Mouse (Mus musculus) stomach, embryonic 16.5 days (tissue): ENCODE measurements around the gene Gm32742. TPM values are rescaled to one million over a fixed set of nuclear protein-coding genes. Genes with fewer than 3 reads are reported as not detected.

Experiments used
- ATAC-seq: fragments of 200-750 bp; cut with Nextera tagmentation; 2 replicates; pipeline ENCODE4 v1.8.0; 2017; ENCODE audit warnings: moderate number of reproducible peaks, moderate TSS enrichment; ENCODE audit not compliant: insufficient read depth, low FRiP score
- H3K27ac ChIP-seq: fragments of 300-500 bp; sonication (generic); 2 replicates; pipeline ENCODE4 v1.5.1; 2014; ENCODE audit warnings: low read length
- H3K27me3 ChIP-seq: fragments of 300-500 bp; sonication (generic); 2 replicates; pipeline ENCODE4 v1.6.1; 2014; ENCODE audit warnings: low read length, control low read depth, mixed read lengths; ENCODE audit not compliant: control insufficient read depth, insufficient read depth
- H3K36me3 ChIP-seq: fragments of 300-500 bp; sonication (generic); 2 replicates; pipeline ENCODE4 v1.6.1; 2014; ENCODE audit warnings: low read length; ENCODE audit not compliant: control insufficient read depth, insufficient read depth
- H3K4me1 ChIP-seq: fragments of 300-500 bp; sonication (generic); 2 replicates; pipeline ENCODE4 v1.6.1; 2014; ENCODE audit warnings: low read length, control low read depth, mixed read lengths; ENCODE audit not compliant: control insufficient read depth, insufficient read depth
- H3K4me2 ChIP-seq: fragments of 300-500 bp; sonication (generic); 2 replicates; pipeline ENCODE4 v1.6.1; 2014; ENCODE audit warnings: low read depth, low read length, mixed read lengths
- H3K4me3 ChIP-seq: fragments of 300-500 bp; sonication (generic); replicated peaks from 2 replicates; pipeline ENCODE4 v1.5.1; 2014; ENCODE audit warnings: mild to moderate bottlenecking, low read length
- H3K9ac ChIP-seq: fragments of 300-500 bp; sonication (generic); 2 replicates; pipeline ENCODE4 v1.6.1; 2014; ENCODE audit warnings: low read length
- H3K9me3 ChIP-seq: fragments of 300-500 bp; sonication (generic); replicated peaks from 2 replicates; pipeline ENCODE4 v1.6.1; 2016; ENCODE audit warnings: low read length, control low read depth; ENCODE audit not compliant: control insufficient read depth
- WGBS: fragments of 180-500 bp; shearing (Covaris S2); extraction: QIAGEN DNeasy Blood & Tissue Kit; methylation state at CpG from one replicate; pipeline ENCODE4 v1.1.7; 2014; 5-methylcytosine and 5-hydroxymethylcytosine counted together
- polyA plus RNA-seq: library from polyadenylated mRNA; unstranded; fragments of >200 nt; fragmentation: Nextera tagmentation; extraction: Ambion mirVana; gene quantifications from 2 replicates; pipeline ENCODE4 v1.2.1, GENCODE M21; 2015

The Gm32742 gene
- polyA plus RNA-seq, 1 experiment from 2014 or later = 0.06 TPM

- Histone ChIP-seq H3K36me3 (no peaks in the 10 kb centered on the region), H3K4me2 (no peak overlapping the region), H3K4me3 (no peak overlapping the region), H3K9ac (no peak overlapping the region), H3K27me3 (no peaks in the 10 kb centered on the region), H3K27ac (no peak overlapping the region), H3K4me1 (no peaks in the 10 kb centered on the region), H3K9me3 (no peaks in the 10 kb centered on the region)
- 66% methylated on average over 15 of the region's 15 CpGs for WGBS
- no peak for ATAC-seq
These were observed 17.7 kb upstream of the Gm32742 start for GRCm38 (mm10) chr9:51182716-51183710.

GRCm38 (mm10) chr9:51180621-51181020 is 15.3 kb upstream of the Gm32742 start:
- no peak overlapping the region for H3K27ac ChIP-seq
- H3K36me3 ChIP-seq = no peaks in the 10 kb centered on the region
- no peaks in the 10 kb centered on the region for H3K9me3 ChIP-seq
- 77% methylated on average over 5 of the region's 5 CpGs for WGBS
- no peak overlapping the region for H3K9ac ChIP-seq
- H3K4me2 ChIP-seq = no peak overlapping the region
- H3K4me3 ChIP-seq = no peak overlapping the region
- ATAC-seq = no peak
- H3K4me1 ChIP-seq = no peaks in the 10 kb centered on the region
- H3K27me3 ChIP-seq = no peaks in the 10 kb centered on the region

- H3K4me1 ChIP-seq = no peaks in the 10 kb centered on the region; the same call in 1 of the 2 replicates
These were observed 13.0 kb upstream of the Gm32742 start for GRCm38 (mm10) chr9:51178297-51178696.

GRCm38 (mm10) chr9:51175722-51176121 is 10.4 kb upstream of the Gm32742 start:
- H3K36me3 ChIP-seq = no peaks in the 10 kb centered on the region
- peak; percentile 53; the same call in 1 of the 2 replicates for ATAC-seq
- H3K9ac ChIP-seq = no peak overlapping the region

More at GRCm38 (mm10) chr9:51178297-51178696, 13.0 kb upstream of the Gm32742 start:
- WGBS = 89% methylated on average over 1 of the region's 1 CpGs
- ATAC-seq = no peak
- H3K4me3 ChIP-seq = no peak overlapping the region
- H3K27ac ChIP-seq = no peak overlapping the region
- H3K27me3 ChIP-seq = no peaks in the 10 kb centered on the region
- no peak overlapping the region for H3K9ac ChIP-seq
- H3K36me3 ChIP-seq = no peaks in the 10 kb centered on the region
- H3K4me2 ChIP-seq = no peak overlapping the region
- H3K9me3 ChIP-seq = no peaks in the 10 kb centered on the region

GRCm38 (mm10) chr9:51174890-51175464 is 9.7 kb upstream of the Gm32742 start:
- Histone ChIP-seq H3K9ac (no peak overlapping the region), H3K4me3 (no peak overlapping the region), H3K4me2 (no peak overlapping the region), H3K27me3 (no peaks in the 10 kb centered on the region), H3K36me3 (no peaks in the 10 kb centered on the region), H3K4me1 (peaks cover 2% of the 10 kb centered on the region; the same call in 1 of the 2 replicates), H3K9me3 (no peaks in the 10 kb centered on the region), H3K27ac (peak overlapping the region; percentile 4; the same call in 1 of the 2 replicates)
- no peak for ATAC-seq
- 33% methylated on average over 8 of the region's 8 CpGs for WGBS

More at GRCm38 (mm10) chr9:51175722-51176121, 10.4 kb upstream of the Gm32742 start:
- Histone ChIP-seq H3K27me3 (no peaks in the 10 kb centered on the region), H3K4me2 (no peak overlapping the region), H3K4me3 (no peak overlapping the region), H3K27ac (no peak overlapping the region), H3K9me3 (no peaks in the 10 kb centered on the region), H3K4me1 (no peaks in the 10 kb centered on the region; the same call in 1 of the 2 replicates)
- 77% methylated on average over 1 of the region's 1 CpGs for WGBS

GRCm38 (mm10) chr9:51170298-51170697 is 5.0 kb upstream of the Gm32742 start:
- H3K4me1 ChIP-seq = peaks cover 2% of the 10 kb centered on the region; the same call in 1 of the 2 replicates
- H3K36me3 ChIP-seq = no peaks in the 10 kb centered on the region
- H3K4me2 ChIP-seq = no peak overlapping the region
- 51% methylated on average over 6 of the region's 6 CpGs for WGBS
- peak overlapping the region; percentile 20; the same call in 1 of the 2 replicates for H3K9ac ChIP-seq
- no peaks in the 10 kb centered on the region for H3K9me3 ChIP-seq
- H3K27me3 ChIP-seq = no peaks in the 10 kb centered on the region
- ATAC-seq = no peak
- no peak overlapping the region for H3K4me3 ChIP-seq
- peak overlapping the region; percentile 58 for H3K27ac ChIP-seq

GRCm38 (mm10) chr9:51169133-51169532 is 3.8 kb upstream of the Gm32742 start:
- peak; percentile 30; the same call in 1 of the 2 replicates for ATAC-seq
- Histone ChIP-seq H3K27ac (peak overlapping the region; percentile 86), H3K4me2 (no peak overlapping the region), H3K9me3 (no peaks in the 10 kb centered on the region), H3K4me3 (no peak overlapping the region), H3K36me3 (no peaks in the 10 kb centered on the region), H3K27me3 (no peaks in the 10 kb centered on the region), H3K9ac (0 out of 2 replicates have a peak overlapping the region, but pooled peaks have one; percentile 22), H3K4me1 (0 out of 2 replicates have a peak, but pooled peaks cover 2% of the 10 kb centered on the region)
- WGBS = 69% methylated on average over 7 of the region's 7 CpGs

- Histone ChIP-seq H3K27ac (peak overlapping the region; percentile 86), H3K36me3 (no peaks in the 10 kb centered on the region), H3K9ac (0 out of 2 replicates have a peak overlapping the region, but pooled peaks have one; percentile 22), H3K9me3 (no peaks in the 10 kb centered on the region), H3K4me1 (0 out of 2 replicates have a peak, but pooled peaks cover 2% of the 10 kb centered on the region), H3K4me2 (no peak overlapping the region), H3K27me3 (no peaks in the 10 kb centered on the region), H3K4me3 (no peak overlapping the region)
- WGBS = 46% methylated on average over 5 of the region's 5 CpGs
- peak; percentile 71 for ATAC-seq
These were observed 3.4 kb upstream of the Gm32742 start for GRCm38 (mm10) chr9:51168698-51169097.
